Mouse (Mus musculus) heart, embryonic 13.5 days (tissue): ENCODE measurements around the gene Cyyr1. TPM values are rescaled to one million over a fixed set of nuclear protein-coding genes. Genes with fewer than 3 reads are reported as not detected.

ENCODE experiments used
- ATAC-seq: fragments of 200-750 bp; cut with Nextera tagmentation; 2 replicates; pipeline ENCODE4 v1.8.0; 2017; ENCODE audit warnings: moderate TSS enrichment; ENCODE audit not compliant: insufficient number of reproducible peaks, low FRiP score, low TSS enrichment; ENCODE audit errors: extremely low read depth
- H3K27ac ChIP-seq: fragments of 300-500 bp; sonication (generic); replicated peaks from 2 replicates; pipeline ENCODE4 v1.5.1; 2015; ENCODE audit warnings: moderate library complexity, mild to moderate bottlenecking, inconsistent platforms
- H3K27me3 ChIP-seq: fragments of 300-500 bp; sonication (generic); replicated peaks from 2 replicates; pipeline ENCODE4 v1.6.1; 2015; ENCODE audit warnings: mild to moderate bottlenecking, inconsistent platforms
- H3K36me3 ChIP-seq: fragments of 300-500 bp; sonication (generic); 2 replicates; pipeline ENCODE4 v1.6.1; 2015; ENCODE audit warnings: mild to moderate bottlenecking, inconsistent platforms
- H3K4me1 ChIP-seq: fragments of 300-500 bp; sonication (generic); 2 replicates; pipeline ENCODE4 v1.6.1; 2015; ENCODE audit warnings: inconsistent platforms
- H3K4me2 ChIP-seq: fragments of 300-500 bp; sonication (generic); 2 replicates; pipeline ENCODE4 v1.6.1; 2015; ENCODE audit warnings: inconsistent platforms, mild to moderate bottlenecking, moderate library complexity
- H3K4me3 ChIP-seq: fragments of 300-500 bp; sonication (generic); 2 replicates; pipeline ENCODE4 v1.5.1; 2015; ENCODE audit warnings: moderate library complexity, mild to moderate bottlenecking, inconsistent platforms
- H3K9ac ChIP-seq: fragments of 300-500 bp; sonication (generic); 2 replicates; pipeline ENCODE4 v1.6.1; 2015; ENCODE audit warnings: inconsistent platforms, mild to moderate bottlenecking, moderate library complexity
- H3K9me3 ChIP-seq: fragments of 300-500 bp; sonication (generic); 2 replicates; pipeline ENCODE4 v1.6.1; 2016; ENCODE audit warnings: inconsistent platforms
- WGBS: fragments of 180-500 bp; shearing (Covaris S2); methylation state at CpG from one replicate; pipeline ENCODE4 v1.1.7; 2015; ENCODE audit warnings: mixed read lengths; 5-methylcytosine and 5-hydroxymethylcytosine counted together
- polyA plus RNA-seq: library from polyadenylated mRNA; unstranded; fragments of >200 nt; fragmentation: Nextera tagmentation; extraction: Ambion mirVana; gene quantifications from 2 replicates; pipeline ENCODE4 v1.2.1, GENCODE M21; 2015

The Cyyr1 gene
- polyA plus RNA-seq, 1 experiment from 2014 or later, result 3.1 TPM

- Histone ChIP-seq H3K9me3 (no peaks in the 10 kb centered on the region), H3K4me1 (no peaks in the 10 kb centered on the region), H3K9ac (no peak overlapping the region), H3K27ac (no peak overlapping the region), H3K27me3 (no peaks in the 10 kb centered on the region), H3K36me3 (no peaks in the 10 kb centered on the region), H3K4me2 (no peak overlapping the region), H3K4me3 (no peak overlapping the region)
- no peak for ATAC-seq
- WGBS, result 61% methylated on average over 1 of the region's 1 CpGs
These were observed 98.2 kb downstream of the Cyyr1 start for GRCm38 (mm10) chr16:85455043-85455442.

- Histone ChIP-seq H3K4me1 (no peaks in the 10 kb centered on the region), H3K9ac (no peak overlapping the region), H3K27me3 (no peaks in the 10 kb centered on the region), H3K27ac (no peak overlapping the region), H3K36me3 (no peaks in the 10 kb centered on the region), H3K9me3 (no peaks in the 10 kb centered on the region), H3K4me3 (no peak overlapping the region), H3K4me2 (no peak overlapping the region)
- no peak for ATAC-seq
- WGBS, result 55% methylated on average over 1 of the region's 1 CpGs
These were observed 106.9 kb downstream of the Cyyr1 start for GRCm38 (mm10) chr16:85446306-85446705.

GRCm38 (mm10) chr16:85445801-85446200 is 107.4 kb downstream of the Cyyr1 start:
- Histone ChIP-seq H3K9ac (no peak overlapping the region), H3K36me3 (no peaks in the 10 kb centered on the region), H3K4me3 (no peak overlapping the region), H3K27me3 (no peaks in the 10 kb centered on the region), H3K9me3 (no peaks in the 10 kb centered on the region), H3K27ac (no peak overlapping the region), H3K4me1 (no peaks in the 10 kb centered on the region), H3K4me2 (no peak overlapping the region)
- 60% methylated on average over 3 of the region's 3 CpGs for WGBS
- no peak for ATAC-seq

- H3K27me3 ChIP-seq, result no peaks in the 10 kb centered on the region
- H3K36me3 ChIP-seq, result no peaks in the 10 kb centered on the region
- ATAC-seq, result no peak
- H3K4me2 ChIP-seq, result no peak overlapping the region
- WGBS, result 64% methylated on average over 2 of the region's 2 CpGs
- H3K9me3 ChIP-seq, result peaks cover 3% of the 10 kb centered on the region; the same call in 1 of the 2 replicates
- H3K4me3 ChIP-seq, result no peak overlapping the region
- no peak overlapping the region for H3K27ac ChIP-seq
- no peaks in the 10 kb centered on the region for H3K4me1 ChIP-seq
- H3K9ac ChIP-seq, result no peak overlapping the region
These were observed 117.8 kb downstream of the Cyyr1 start for GRCm38 (mm10) chr16:85435427-85435826.

GRCm38 (mm10) chr16:85429173-85429572 is 124.0 kb downstream of the Cyyr1 start:
- no peaks in the 10 kb centered on the region for H3K9me3 ChIP-seq
- WGBS, result 47% methylated on average over 3 of the region's 3 CpGs
- no peaks in the 10 kb centered on the region for H3K4me1 ChIP-seq
- H3K27me3 ChIP-seq, result no peaks in the 10 kb centered on the region
- H3K4me3 ChIP-seq, result no peak overlapping the region
- no peak for ATAC-seq
- no peak overlapping the region for H3K9ac ChIP-seq
- H3K36me3 ChIP-seq, result no peaks in the 10 kb centered on the region
- no peak overlapping the region for H3K27ac ChIP-seq
- H3K4me2 ChIP-seq, result no peak overlapping the region

GRCm38 (mm10) chr16:85422889-85423288 is 130.3 kb downstream of the Cyyr1 start:
- Histone ChIP-seq H3K9me3 (no peaks in the 10 kb centered on the region), H3K36me3 (no peaks in the 10 kb centered on the region), H3K27me3 (no peaks in the 10 kb centered on the region), H3K4me2 (no peak overlapping the region), H3K4me1 (no peaks in the 10 kb centered on the region), H3K9ac (no peak overlapping the region), H3K27ac (no peak overlapping the region), H3K4me3 (no peak overlapping the region)
- ATAC-seq, result no peak
- 59% methylated on average over 2 of the region's 2 CpGs for WGBS

- Histone ChIP-seq H3K36me3 (no peaks in the 10 kb centered on the region), H3K9ac (no peak overlapping the region), H3K27me3 (no peaks in the 10 kb centered on the region), H3K4me3 (no peak overlapping the region), H3K9me3 (no peaks in the 10 kb centered on the region), H3K4me2 (no peak overlapping the region), H3K27ac (no peak overlapping the region), H3K4me1 (no peaks in the 10 kb centered on the region)
- no peak for ATAC-seq
- 69% methylated on average over 3 of the region's 3 CpGs for WGBS
These were observed 137.8 kb downstream of the Cyyr1 start for GRCm38 (mm10) chr16:85415415-85415814.

- no peak overlapping the region for H3K9ac ChIP-seq
- 15% methylated on average over 4 of the region's 4 CpGs for WGBS
- H3K4me3 ChIP-seq, result no peak overlapping the region
- H3K27me3 ChIP-seq, result no peaks in the 10 kb centered on the region
- peak overlapping the region; percentile 20; the same call in 1 of the 2 replicates for H3K27ac ChIP-seq
- no peak for ATAC-seq
- H3K4me1 ChIP-seq, result peaks cover 14% of the 10 kb centered on the region
- no peaks in the 10 kb centered on the region for H3K9me3 ChIP-seq
- H3K4me2 ChIP-seq, result peak overlapping the region; percentile 6
- no peaks in the 10 kb centered on the region for H3K36me3 ChIP-seq
These were observed 159.7 kb downstream of the Cyyr1 start for GRCm38 (mm10) chr16:85393430-85393948.

- Histone ChIP-seq H3K27me3 (no peaks in the 10 kb centered on the region), H3K36me3 (no peaks in the 10 kb centered on the region), H3K9me3 (no peaks in the 10 kb centered on the region), H3K4me2 (no peak overlapping the region), H3K4me1 (0 out of 2 replicates have a peak, but pooled peaks cover 3% of the 10 kb centered on the region), H3K27ac (no peak overlapping the region), H3K4me3 (no peak overlapping the region), H3K9ac (no peak overlapping the region)
- no peak for ATAC-seq
- 69% methylated on average over 5 of the region's 5 CpGs for WGBS
These were observed 166.4 kb downstream of the Cyyr1 start for GRCm38 (mm10) chr16:85386801-85387200.

Other genes starting within 250 kb of the Cyyr1 start
- gene Adamts1, start 249.7 kb upstream of the Cyyr1 start, polyA plus RNA-seq, result 52.0 and 53.6 TPM in 2 replicates